Mouse (Mus musculus): Measurements from ENCODE around the gene Tgoln1.

- TF ChIP-seq POLR2A (IDR thresholded peaks at IDR 0.05; ENCODE audit: low read depth, low read length) (no peak), CTCF (IDR thresholded peaks at IDR 0.05; ENCODE audit: borderline replicate concordance, insufficient read depth, low read length) (no peak)
These were observed 9.1 kb downstream of the Tgoln1 start for GRCm38 (mm10) chr6:72607676-72608075.
